Comparison of ENCODE assay signal across 8 mouse cellular contexts in genomic region chr1:179734500-179735474, GRCm38 (mm10). TPM values are rescaled to one million over a fixed set of nuclear protein-coding genes. Genes with fewer than 3 reads are reported as not detected.
DNase-seq lines count a peak whose midpoint lies in the region; ATAC-seq and TF ChIP-seq lines count a peak whose summit lies in the region.

No protein-coding gene starts in this region.

- no peaks in the 10 kb centered on the region for H3K36me3 ChIP-seq in midbrain, embryonic 11.5 days (ENCODE audit: control insufficient read depth, insufficient read depth, low read length)
- H3K36me3 ChIP-seq in midbrain, embryonic 16.5 days (ENCODE audit: control insufficient read depth, insufficient read depth, low read length) = no peaks in the 10 kb centered on the region
- H3K36me3 ChIP-seq in kidney, embryonic 14.5 days (ENCODE audit: control insufficient read depth, insufficient read depth, low read length) = no peaks in the 10 kb centered on the region
- H3K36me3 ChIP-seq in liver, embryonic 13.5 days = no peaks in the 10 kb centered on the region

- peak; percentile 50; the same call in 1 of the 2 replicates for TF ChIP-seq CTCF in cerebellum, adult 2 months (IDR thresholded peaks at IDR 0.05; ENCODE audit: borderline replicate concordance, insufficient read depth, low read depth, low read length)

- TF ChIP-seq POLR2A in cerebellum, adult 2 months (IDR thresholded peaks at IDR 0.05; ENCODE audit: borderline replicate concordance, insufficient read depth, low read length) = no peak

- no peaks in the 10 kb centered on the region for H3K9me3 ChIP-seq in midbrain, embryonic 11.5 days (ENCODE audit: control insufficient read depth, low read length)
- no peaks in the 10 kb centered on the region for H3K9me3 ChIP-seq in midbrain, embryonic 16.5 days (replicated peaks; ENCODE audit: control insufficient read depth, low read length, poor library complexity, severe bottlenecking)
- H3K9me3 ChIP-seq in kidney, embryonic 14.5 days (ENCODE audit: control insufficient read depth, low read length) = no peaks in the 10 kb centered on the region
- no peaks in the 10 kb centered on the region for H3K9me3 ChIP-seq in liver, embryonic 13.5 days (replicated peaks)

- ATAC-seq in midbrain, embryonic 11.5 days (ENCODE audit: low FRiP score) = no peak
- ATAC-seq in midbrain, embryonic 16.5 days = no peak
- ATAC-seq in kidney, embryonic 14.5 days (ENCODE audit: low FRiP score, low TSS enrichment) = peak; percentile 29; the same call in 1 of the 2 replicates
- peak; percentile 51 for ATAC-seq in liver, embryonic 13.5 days (ENCODE audit: low read depth)

- no peak overlapping the region for H3K4me3 ChIP-seq in midbrain, embryonic 11.5 days (ENCODE audit: low read depth, low read length)
- no peak overlapping the region for H3K4me3 ChIP-seq in midbrain, embryonic 16.5 days (ENCODE audit: low read depth, low read length)
- H3K4me3 ChIP-seq in cerebellum, adult 2 months (replicated peaks; ENCODE audit: insufficient read depth, low read depth, low read length) = no peak overlapping the region
- no peak overlapping the region for H3K4me3 ChIP-seq in kidney, embryonic 14.5 days (ENCODE audit: low read length)
- 0 out of 2 replicates have a peak overlapping the region, but pooled peaks have one; percentile 18 for H3K4me3 ChIP-seq in liver, embryonic 13.5 days (replicated peaks)

- no peak overlapping the region for H3K9ac ChIP-seq in midbrain, embryonic 11.5 days (ENCODE audit: low read length)
- no peak overlapping the region for H3K9ac ChIP-seq in midbrain, embryonic 16.5 days (ENCODE audit: low read depth, low read length)
- no peak overlapping the region for H3K9ac ChIP-seq in kidney, embryonic 14.5 days (ENCODE audit: low read depth, low read length)
- no peak overlapping the region for H3K9ac ChIP-seq in liver, embryonic 13.5 days

- H3K4me1 ChIP-seq in midbrain, embryonic 11.5 days (ENCODE audit: control insufficient read depth, insufficient read depth, low read length) = no peaks in the 10 kb centered on the region
- no peaks in the 10 kb centered on the region for H3K4me1 ChIP-seq in midbrain, embryonic 16.5 days (ENCODE audit: control insufficient read depth, insufficient read depth, low read length)
- H3K4me1 ChIP-seq in cerebellum, adult 2 months (ENCODE audit: control insufficient read depth, insufficient read depth, low read length) = no peaks in the 10 kb centered on the region
- H3K4me1 ChIP-seq in kidney, embryonic 14.5 days (ENCODE audit: control insufficient read depth, insufficient read depth, low read length) = no peaks in the 10 kb centered on the region
- H3K4me1 ChIP-seq in liver, embryonic 13.5 days (replicated peaks) = 0 out of 2 replicates have a peak, but pooled peaks cover 3% of the 10 kb centered on the region

- H3K27me3 ChIP-seq in midbrain, embryonic 11.5 days (ENCODE audit: control insufficient read depth, insufficient read depth, low read length) = no peaks in the 10 kb centered on the region
- H3K27me3 ChIP-seq in midbrain, embryonic 16.5 days (ENCODE audit: control insufficient read depth, insufficient read depth, low read depth, low read length) = no peaks in the 10 kb centered on the region
- H3K27me3 ChIP-seq in cerebellum, adult 2 months (ENCODE audit: control insufficient read depth, insufficient read depth, low read length) = no peaks in the 10 kb centered on the region
- H3K27me3 ChIP-seq in kidney, embryonic 14.5 days (ENCODE audit: control insufficient read depth, insufficient read depth, low read length) = no peaks in the 10 kb centered on the region
- 0 out of 2 replicates have a peak, but pooled peaks cover 6% of the 10 kb centered on the region for H3K27me3 ChIP-seq in liver, embryonic 13.5 days

- whole genome bisulfite sequencing in midbrain, embryonic 11.5 days = 37% methylated on average over 15 of the region's 15 CpGs
- WGBS in midbrain, embryonic 16.5 days = 41% methylated on average over 15 of the region's 15 CpGs
- WGBS in cerebellum, adult 2 months = 37% methylated on average over 15 of the region's 15 CpGs
- WGBS in kidney, embryonic 14.5 days = 42% methylated on average over 15 of the region's 15 CpGs
- 21% methylated on average over 15 of the region's 15 CpGs for WGBS in liver, embryonic 13.5 days (ENCODE audit: insufficient replicate concordance)

- no peak overlapping the region for H3K27ac ChIP-seq in midbrain, embryonic 11.5 days (ENCODE audit: low read depth, low read length)
- H3K27ac ChIP-seq in midbrain, embryonic 16.5 days (ENCODE audit: low read length) = no peak overlapping the region
- H3K27ac ChIP-seq in cerebellum, adult 2 months (ENCODE audit: insufficient read depth, low read length) = no peak overlapping the region
- H3K27ac ChIP-seq in kidney, embryonic 14.5 days (ENCODE audit: low read depth, low read length) = no peak overlapping the region
- no peak overlapping the region for H3K27ac ChIP-seq in liver, embryonic 13.5 days

- H3K4me2 ChIP-seq in midbrain, embryonic 11.5 days = no peak overlapping the region
- no peak overlapping the region for H3K4me2 ChIP-seq in midbrain, embryonic 16.5 days (ENCODE audit: low read length)
- H3K4me2 ChIP-seq in kidney, embryonic 14.5 days (replicated peaks; ENCODE audit: low read depth, low read length) = no peak overlapping the region
- H3K4me2 ChIP-seq in liver, embryonic 13.5 days = peak overlapping the region; percentile 39

- peak; percentile 92 for DNase-seq in midbrain, embryonic 11.5 days (ENCODE audit: low spot score, missing footprints)
- peak; percentile 64 to 78 for DNase-seq in cerebellum, adult 2 months
- peak; percentile 34 to 47 for DNase-seq in gastrocnemius, adult 8-10 months (ENCODE audit: low spot score in 2 of 2)
- DNase-seq in liver, embryonic 13.5 days = peak; percentile 57
- DNase-seq in ovary, postnatal 36 days (ENCODE audit: low spot score) = peak; percentile 70
- DNase-seq in thymus, postnatal 14 days = peak; percentile 74

RNA-seq across cellular contexts. Expression of gene Kif28, which starts 10.3 kb away (rescaled TPM):
- not detected in 2 replicates for polyA plus RNA-seq in midbrain, embryonic 11.5 days (2014; fragmentation: Nextera tagmentation; extraction: Ambion mirVana)
- not detected in 2 replicates for polyA plus RNA-seq in midbrain, embryonic 16.5 days (2015; fragmentation: Nextera tagmentation; extraction: Ambion mirVana)
- polyA plus RNA-seq in cerebellum, adult 2 months (2012; rRNA removed) = 0.05 and 0.07 TPM in 2 replicates
- total RNA-seq in gastrocnemius, adult 8-10 months (2022) = under 1 TPM in 1 of 4 experiments, not detected in 3; 0.11 TPM
- not detected in 2 replicates for polyA plus RNA-seq in kidney, embryonic 14.5 days (2014; fragmentation: Nextera tagmentation; extraction: Ambion mirVana)
- not detected in 2 replicates for polyA plus RNA-seq in liver, embryonic 13.5 days (2015; fragmentation: Nextera tagmentation; extraction: Ambion mirVana)

Comparison
In these comparisons a context has a peak if more than half of its experiments do, and no peak if none do; other contexts are left out.
1. ATAC-seq: peak in kidney, embryonic 14.5 days (single experiment) and liver, embryonic 13.5 days (single experiment); none in midbrain, embryonic 11.5 days (single experiment) and midbrain, embryonic 16.5 days (single experiment).
2. DNase-seq: peak in every context shown above with its lines; median percentile 92 in midbrain, embryonic 11.5 days; 74 in thymus, postnatal 14 days; 71 in cerebellum, adult 2 months; 70 in ovary, postnatal 36 days; 57 in liver, embryonic 13.5 days; 40 in gastrocnemius, adult 8-10 months.